Mouse (Mus musculus): ENCODE data around the gene Loxl3.

The Loxl3 gene

GRCm38 (mm10) chr6:83087205-83087925 is 53.4 kb downstream of the Loxl3 start:
- peak; percentile 28 to 49 for DNase-seq

GRCm38 (mm10) chr6:83087926-83088260 is 53.9 kb downstream of the Loxl3 start:
- DNase-seq, result no peak

GRCm38 (mm10) chr6:83092416-83093127 is 58.6 kb downstream of the Loxl3 start:
- peak; percentile 55 to 56 for DNase-seq

GRCm38 (mm10) chr6:83095968-83096367 is 62.0 kb downstream of the Loxl3 start:
- DNase-seq, result no peak

GRCm38 (mm10) chr6:83098411-83098810 is 64.4 kb downstream of the Loxl3 start:
- DNase-seq, result no peak

DNA sequence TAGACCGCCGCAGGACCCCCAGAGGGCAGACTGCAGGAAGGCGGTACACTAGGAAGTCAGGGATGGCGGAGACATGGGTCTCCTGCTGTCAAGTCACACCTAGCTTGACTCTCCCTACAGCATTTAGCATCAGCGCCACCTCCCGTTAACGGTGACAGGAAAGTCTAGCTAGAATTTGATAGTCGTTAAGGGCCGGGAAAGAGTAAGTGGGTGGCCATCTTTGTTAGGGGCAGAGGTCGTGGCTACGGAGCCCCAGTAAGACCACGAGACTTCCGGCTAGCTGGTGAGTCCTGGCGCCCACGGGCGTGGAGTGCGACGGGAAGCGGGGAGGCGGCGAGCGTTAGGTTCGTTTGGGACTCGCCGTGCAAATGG is 67.3 kb downstream of the Loxl3 start, which contains the start of the genes Ccdc142 and Gm42688:
Gene Ccdc142, plus strand, starts transcription at position 286 of the 372 bp plus-strand sequence.
Gene Gm42688, plus strand, starts transcription at position 302 of the 372 bp plus-strand sequence.
- peak; percentile 92 for DNase-seq

DNA sequence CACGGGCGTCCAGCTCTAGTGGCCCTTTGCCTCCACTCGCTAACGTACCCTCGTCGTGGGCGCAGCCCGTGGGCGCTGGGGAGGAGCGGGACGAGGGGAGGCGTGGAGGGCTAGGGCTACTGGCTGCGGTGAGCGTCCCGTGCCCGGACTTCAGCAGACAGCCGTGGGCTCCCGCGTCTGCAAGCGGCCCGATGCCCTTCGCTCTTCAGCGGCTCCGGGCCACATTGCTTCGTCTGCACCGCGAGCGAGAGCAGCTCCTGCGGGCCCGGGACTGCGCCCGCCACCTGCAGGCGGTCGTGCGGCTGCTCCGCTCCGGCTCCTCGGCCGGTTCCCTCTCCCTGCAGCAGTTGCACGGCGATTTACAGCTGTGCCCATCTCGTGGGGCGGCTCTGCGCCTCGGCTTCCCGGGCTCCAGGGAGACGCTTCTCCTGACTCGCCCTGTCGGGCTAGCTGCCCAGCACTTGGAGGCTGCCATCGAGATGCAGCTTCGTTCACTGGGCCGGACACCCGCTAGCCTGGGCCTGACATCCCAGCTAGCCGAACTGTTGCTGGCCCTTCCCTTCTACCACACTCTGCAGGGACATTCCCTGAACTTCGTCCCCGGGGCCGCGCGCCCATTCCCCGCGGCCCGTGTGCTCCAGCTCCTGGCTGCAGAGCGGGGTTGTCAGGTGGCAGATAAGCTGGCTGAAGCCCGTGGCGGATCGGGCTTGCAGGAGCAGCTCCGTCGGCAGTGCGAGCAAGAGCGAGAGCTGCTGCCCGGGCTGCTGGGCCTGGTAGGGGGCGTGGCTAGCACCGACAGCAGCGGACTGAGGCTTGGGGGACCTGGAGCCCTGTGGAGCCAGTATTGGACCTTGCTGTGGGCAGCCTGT is 67.9 kb downstream of the Loxl3 start:
- peak; percentile 79 to 83 for DNase-seq

Data from lung, postnatal 4 days (tissue).